Mouse (Mus musculus): ENCODE measurements around the gene Tyro3.

Gene Tyro3

GRCm38 (mm10) chr2:119804275-119804628, 6.7 kb downstream of the Tyro3 start:
- DNase-seq (ENCODE audit: low read depth): no peak

DNA sequence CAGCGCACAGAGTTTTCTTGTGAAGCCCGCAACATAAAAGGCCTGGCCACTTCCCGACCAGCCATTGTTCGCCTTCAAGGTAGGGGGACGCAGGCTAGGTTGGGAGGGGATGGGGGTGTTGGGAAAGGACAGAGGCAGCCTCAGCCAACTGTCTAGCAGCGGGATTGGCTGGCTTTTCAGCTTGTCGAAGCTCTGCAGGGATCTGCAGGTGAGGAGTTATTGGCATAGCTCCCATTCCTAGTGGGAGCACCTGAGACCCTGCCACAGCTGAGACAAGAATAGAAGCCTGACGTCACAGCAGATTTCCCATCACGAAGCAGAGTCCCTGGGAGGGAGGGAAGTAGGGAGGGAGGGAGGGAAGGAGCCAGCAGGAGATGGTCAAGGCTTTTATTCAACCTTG, 7.2 kb downstream of the Tyro3 start:
- no peak for DNase-seq (ENCODE audit: low read depth)

DNA sequence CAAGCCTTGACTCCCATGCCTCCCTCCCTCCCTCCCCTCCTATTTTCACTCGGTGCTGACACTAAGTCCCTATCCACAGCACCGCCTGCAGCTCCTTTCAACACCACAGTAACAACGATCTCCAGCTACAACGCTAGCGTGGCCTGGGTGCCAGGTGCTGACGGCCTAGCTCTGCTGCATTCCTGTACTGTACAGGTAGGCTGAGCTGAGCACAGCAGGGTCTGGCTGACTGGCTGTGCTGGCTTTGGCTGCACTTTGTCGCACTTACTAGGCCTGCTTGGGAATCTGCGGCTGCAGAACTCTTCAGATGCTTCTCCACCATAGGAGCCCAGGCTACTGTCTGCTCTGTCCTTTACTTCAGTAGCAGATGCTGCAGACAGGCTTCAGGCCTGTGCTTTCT, 8.0 kb downstream of the Tyro3 start:
- DNase-seq (ENCODE audit: low read depth): no peak

GRCm38 (mm10) chr2:119808438-119808837, 10.9 kb downstream of the Tyro3 start:
- no peak for DNase-seq (ENCODE audit: low read depth)

DNA sequence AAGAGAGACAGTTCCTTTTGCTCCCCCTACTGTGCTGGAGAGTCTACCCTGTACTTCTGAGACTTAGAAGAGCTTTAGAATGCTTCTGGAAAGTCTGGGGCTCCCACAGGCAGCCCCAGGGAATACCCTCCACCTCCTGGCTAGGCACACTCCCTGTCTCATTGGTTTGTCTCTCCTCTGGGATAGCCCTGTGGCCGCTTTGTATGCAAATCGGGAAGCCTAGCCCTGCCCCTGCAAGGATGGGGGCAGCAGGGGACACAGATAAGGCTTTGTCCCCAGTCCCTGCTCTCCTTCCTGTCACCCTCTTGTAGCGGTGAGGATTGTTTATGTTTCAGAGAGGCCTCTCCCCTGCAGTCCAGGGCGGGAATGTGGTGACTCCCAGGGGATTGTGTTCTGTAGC, 11.3 kb downstream of the Tyro3 start:
- no peak for DNase-seq (ENCODE audit: low read depth)

- DNase-seq (ENCODE audit: low read depth): no peak
Measured at GRCm38 (mm10) chr2:119810890-119811289, 13.4 kb downstream of the Tyro3 start.

DNA sequence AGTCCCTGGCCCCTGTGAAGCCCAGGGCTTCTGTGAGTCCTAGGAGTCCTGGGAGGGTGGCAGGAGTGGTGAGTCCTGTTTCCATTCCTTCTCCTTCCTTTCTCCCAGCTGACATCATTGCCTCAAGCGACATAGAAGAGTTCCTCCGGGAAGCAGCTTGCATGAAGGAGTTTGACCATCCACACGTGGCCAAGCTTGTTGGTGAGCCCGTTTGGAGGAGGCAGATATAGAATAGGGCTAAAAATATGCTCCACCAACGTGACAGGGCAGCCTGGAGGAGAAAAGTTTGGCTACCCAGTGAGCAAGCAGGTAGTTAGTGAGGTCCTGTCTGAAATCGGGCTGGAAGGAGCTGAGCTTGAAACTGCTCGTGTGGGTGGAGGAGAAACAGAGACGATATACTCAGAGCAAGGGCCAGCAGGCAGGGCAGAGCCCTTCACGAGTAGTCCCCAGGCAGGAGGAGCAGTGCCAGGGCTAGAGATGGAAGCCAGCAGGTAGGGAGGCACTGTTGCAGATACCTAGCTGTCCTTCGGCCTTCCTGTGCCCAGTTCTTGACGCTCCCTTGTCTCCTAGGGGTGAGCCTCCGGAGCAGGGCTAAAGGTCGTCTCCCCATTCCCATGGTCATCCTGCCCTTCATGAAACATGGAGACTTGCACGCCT, 14.1 kb downstream of the Tyro3 start:
- no peak for DNase-seq (ENCODE audit: low read depth)

GRCm38 (mm10) chr2:119814376-119814933, 16.9 kb downstream of the Tyro3 start:
- no peak for DNase-seq (ENCODE audit: low read depth)

GRCm38 (mm10) chr2:119816611-119817010, 19.1 kb downstream of the Tyro3 start:
- DNase-seq (ENCODE audit: low read depth): no peak

DNA sequence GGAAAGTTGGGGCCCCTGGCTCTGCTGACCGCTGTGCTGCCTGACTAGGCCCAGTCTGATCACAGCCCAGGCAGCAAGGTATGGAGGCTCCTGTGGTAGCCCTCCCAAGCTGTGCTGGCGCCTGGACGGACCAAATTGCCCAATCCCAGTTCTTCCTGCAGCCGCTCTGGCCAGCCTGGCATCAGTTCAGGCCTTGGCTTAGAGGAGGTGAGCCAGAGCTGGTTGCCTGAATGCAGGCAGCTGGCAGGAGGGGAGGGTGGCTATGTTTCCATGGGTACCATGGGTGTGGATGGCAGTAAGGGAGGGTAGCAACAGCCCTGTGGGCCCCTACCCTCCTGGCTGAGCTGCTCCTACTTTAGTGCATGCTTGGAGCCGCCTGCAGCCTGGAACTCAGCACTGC, 19.5 kb downstream of the Tyro3 start:
- no peak for DNase-seq (ENCODE audit: low read depth)

- DNase-seq (ENCODE audit: low read depth): no peak
Measured at GRCm38 (mm10) chr2:119818668-119819272, 21.2 kb downstream of the Tyro3 start.

DNA sequence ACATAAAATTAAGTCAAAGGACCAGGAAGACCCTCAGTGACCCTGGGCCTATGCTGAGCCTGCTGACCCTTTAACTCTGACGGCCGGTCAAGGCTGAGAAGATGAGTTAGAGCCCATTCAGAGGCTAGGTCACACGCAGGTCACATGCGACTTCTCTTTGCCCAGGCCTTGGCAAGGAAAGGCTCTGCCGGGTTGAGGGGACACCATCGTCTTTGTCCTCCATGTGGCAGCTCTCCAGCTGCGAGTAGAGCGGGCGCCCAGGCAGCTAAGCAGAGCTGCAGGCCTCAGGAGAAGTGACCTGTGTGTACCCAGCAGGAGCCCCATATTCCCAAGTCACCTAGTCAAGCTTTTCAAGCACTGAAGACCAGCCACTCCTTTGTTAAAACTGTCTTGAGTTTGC, 23.6 kb downstream of the Tyro3 start:
- DNase-seq (ENCODE audit: low read depth): no peak

GRCm38 (mm10) chr2:119830579-119830978, 33.0 kb downstream of the Tyro3 start:
- DNase-seq (ENCODE audit: low read depth): no peak

DNA sequence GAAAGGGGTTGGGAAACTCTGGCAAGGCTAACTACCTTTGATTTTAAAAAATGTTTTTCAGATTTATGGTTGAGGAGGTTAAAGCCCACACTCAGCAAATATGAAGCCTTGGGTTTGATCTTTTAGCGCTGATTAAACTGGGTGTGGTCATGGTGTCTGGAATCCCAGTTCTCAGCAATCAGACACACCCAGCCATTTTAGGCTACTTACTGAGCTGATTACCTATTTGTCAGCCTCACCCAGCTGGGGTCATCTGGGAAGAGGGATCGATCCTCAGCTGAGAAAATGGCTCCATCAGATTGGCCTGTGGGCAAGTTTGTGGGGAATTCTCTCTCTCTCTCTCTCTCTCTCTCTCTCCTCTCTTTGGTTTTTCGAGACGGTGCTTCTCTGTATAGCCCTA, 36.7 kb downstream of the Tyro3 start:
- DNase-seq (ENCODE audit: low read depth): no peak

DNA sequence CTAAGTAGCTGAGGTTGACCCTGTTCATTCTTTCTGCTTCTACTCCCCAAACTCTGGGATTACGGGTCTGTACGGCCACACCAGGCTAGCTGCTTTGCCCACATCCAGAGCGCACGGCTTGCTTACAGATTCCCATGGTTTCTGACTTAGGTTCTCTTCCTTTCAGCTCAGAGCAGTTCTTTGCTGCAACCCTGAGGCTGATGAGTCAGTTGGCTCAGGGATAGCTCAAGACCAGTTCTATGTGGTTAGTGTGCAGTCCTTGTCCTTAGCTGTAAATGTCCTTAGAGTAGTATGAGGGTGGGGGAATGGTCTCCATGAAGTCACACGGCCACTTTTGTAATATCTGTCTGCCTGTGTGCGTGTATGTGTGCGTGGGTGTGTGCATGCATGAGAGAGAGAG, 40.1 kb downstream of the Tyro3 start:
- peak; percentile 46 for DNase-seq (ENCODE audit: low read depth)

DNA sequence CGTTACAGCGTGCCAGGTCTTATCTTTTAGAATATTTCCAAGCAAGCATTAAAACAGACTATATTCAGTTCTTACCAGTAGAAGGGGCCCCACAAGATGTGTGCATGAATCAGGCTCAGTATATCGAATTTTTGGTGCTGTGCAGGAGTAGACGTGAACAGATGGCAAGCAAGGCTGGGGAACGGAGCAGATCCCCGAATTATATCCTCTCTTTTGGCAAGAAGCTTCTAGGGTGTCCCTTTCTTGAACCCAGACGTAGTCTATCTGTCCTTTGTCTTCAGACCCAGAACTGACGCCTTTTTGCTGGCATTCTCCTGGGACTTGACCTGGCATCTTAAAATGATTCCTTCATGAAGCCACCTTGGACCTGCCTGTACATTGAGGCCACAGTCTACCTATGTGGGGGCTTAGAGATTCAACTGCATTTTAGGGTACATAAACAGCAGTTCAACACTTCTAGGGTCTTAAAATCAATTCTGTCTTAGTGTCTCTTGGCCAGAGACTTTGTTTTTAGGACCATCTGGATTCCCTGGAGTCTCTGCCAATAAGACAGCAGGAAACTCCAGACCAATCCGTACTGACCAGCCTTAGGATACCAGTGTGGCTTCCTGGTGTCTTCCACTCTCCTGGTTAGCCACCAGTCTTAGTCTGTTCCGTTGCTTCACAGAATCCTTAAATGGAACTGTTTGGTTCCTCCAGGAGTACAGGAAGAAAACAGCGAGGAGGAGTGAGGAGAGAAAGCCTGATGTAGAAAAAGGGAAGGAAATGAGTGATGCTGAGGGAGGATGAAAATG, 41.0 kb downstream of the Tyro3 start:
- DNase-seq (ENCODE audit: low read depth): peak; percentile 11

GRCm38 (mm10) chr2:119840008-119840407, 42.5 kb downstream of the Tyro3 start:
- no peak for DNase-seq (ENCODE audit: low read depth)

GRCm38 (mm10) chr2:119842000-119842399, 44.5 kb downstream of the Tyro3 start:
- DNase-seq (ENCODE audit: low read depth): no peak

- DNase-seq (ENCODE audit: low read depth): peak; percentile 73
Measured at GRCm38 (mm10) chr2:119843526-119843925, 46.0 kb downstream of the Tyro3 start.

DNA sequence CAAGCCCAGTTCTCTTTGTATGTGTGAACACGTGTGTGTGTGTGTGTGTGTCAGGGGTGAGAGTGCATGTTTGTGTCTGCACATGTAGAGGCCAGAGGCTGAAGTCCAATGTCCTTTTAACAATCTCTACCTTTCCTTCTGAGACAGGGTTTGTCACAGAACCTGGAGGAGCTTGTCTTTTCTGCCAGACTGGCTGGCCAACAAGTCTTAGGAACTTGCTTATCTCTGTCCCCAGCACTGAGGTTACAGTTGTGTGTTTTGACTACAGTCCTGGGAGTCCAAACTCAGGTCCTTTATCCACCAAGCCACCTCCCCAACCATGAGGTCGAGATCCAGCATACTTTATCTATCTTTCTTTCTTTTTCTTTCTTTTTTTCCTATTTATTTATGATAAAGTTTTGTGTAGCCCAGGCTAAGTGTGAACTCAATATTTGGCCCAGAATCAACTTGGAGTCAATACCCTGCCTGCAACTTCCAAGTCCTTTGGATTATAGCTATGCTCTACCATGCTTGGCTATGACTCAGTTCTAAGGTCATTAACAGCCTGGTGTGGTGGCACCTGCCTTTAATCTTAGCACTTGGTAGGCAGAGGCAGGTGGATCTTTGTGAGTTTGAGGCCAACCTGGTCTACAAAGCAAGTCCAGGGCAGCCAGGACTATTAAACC, 48.5 kb downstream of the Tyro3 start:
- DNase-seq (ENCODE audit: low read depth): no peak

- DNase-seq (ENCODE audit: low read depth): no peak
Measured at GRCm38 (mm10) chr2:119846929-119847328, 49.4 kb downstream of the Tyro3 start.

DNA sequence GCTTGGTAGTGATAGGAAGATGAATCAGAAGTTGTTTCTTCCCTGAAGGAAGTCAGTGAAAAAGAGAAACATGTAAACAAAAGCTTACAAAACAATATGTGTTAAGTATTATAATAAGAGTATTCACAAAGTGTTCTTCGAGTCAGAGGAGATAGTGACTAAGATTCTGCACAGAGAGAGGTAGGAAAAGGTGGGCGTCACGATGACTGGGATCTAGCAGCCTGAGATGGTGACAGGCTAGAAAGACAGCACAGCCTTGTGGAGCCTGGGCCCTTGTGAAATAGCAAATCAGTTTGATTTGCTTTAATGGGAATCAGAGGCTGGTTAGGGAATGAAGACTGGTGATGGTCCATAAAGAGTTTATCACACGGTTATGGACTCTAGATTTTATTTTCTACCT, 56.3 kb downstream of the Tyro3 start:
- DNase-seq (ENCODE audit: low read depth): no peak
